Mouse (Mus musculus) inflammation-experienced regulatory T-cells, adult 16 weeks (primary cell): ENCODE results near the gene Cavin1. TPM values are rescaled to one million over a fixed set of nuclear protein-coding genes. Genes with fewer than 3 reads are reported as not detected.

Experiments used
- polyA plus RNA-seq: library from polyadenylated mRNA; unstranded; fragments of 100-300 nt; shearing (Covaris generic); gene quantifications from one replicate; pipeline ENCODE4 v1.2.1, GENCODE M21; 2017

Gene Cavin1
- polyA plus RNA-seq, result 0.22 TPM

GRCm38 (mm10) chr11:100970557-100970937, at the start of gene Cavin1:
Gene Cavin1 (minus strand): TSS chr11:100970887.

GRCm38 (mm10) chr11:101009046-101009887, 38.6 kb upstream of the Cavin1 start, which contains the start of gene Atp6v0a1:
Gene Atp6v0a1 (plus strand): TSS chr11:101009452.

GRCm38 (mm10) chr11:100939512-100940151, 31.1 kb downstream of the Cavin1 start, which contains the start of gene Stat3:
Gene Stat3 (minus strand): TSS chr11:100939540.

Other genes starting within 250 kb of the Cavin1 start
- 37.4 TPM for gene Rab5c, start 232.7 kb downstream of the Cavin1 start, polyA plus RNA-seq
- 0.35 TPM for gene Kcnh4, start 210.9 kb downstream of the Cavin1 start, polyA plus RNA-seq
- gene Hcrt, start 208.0 kb downstream of the Cavin1 start, polyA plus RNA-seq, result not detected
- gene Ghdc, start 199.9 kb downstream of the Cavin1 start, polyA plus RNA-seq, result 3.2 TPM
- gene Stat5b, start 120.2 kb downstream of the Cavin1 start, polyA plus RNA-seq, result 180 TPM
- gene Stat5a, start 111.5 kb downstream of the Cavin1 start, polyA plus RNA-seq, result 104 TPM
- gene Stat3, start 31.3 kb downstream of the Cavin1 start, polyA plus RNA-seq, result 363 TPM
- 9.1 TPM for gene Atp6v0a1, start 38.6 kb upstream of the Cavin1 start, polyA plus RNA-seq
- gene Naglu, start 99.1 kb upstream of the Cavin1 start, polyA plus RNA-seq, result 9.0 TPM
- 0.51 TPM for gene Hsd17b1, start 107.5 kb upstream of the Cavin1 start, polyA plus RNA-seq
- 39.8 TPM for gene Coasy, start 111.7 kb upstream of the Cavin1 start, polyA plus RNA-seq
- gene Mlx, start 116.4 kb upstream of the Cavin1 start, polyA plus RNA-seq, result 114 TPM
- 7.8 TPM for gene Psmc3ip, start 124.5 kb upstream of the Cavin1 start, polyA plus RNA-seq
- gene Retreg3, start 149.0 kb upstream of the Cavin1 start, polyA plus RNA-seq, result 66.3 TPM
- 49.2 TPM for gene Tubg1, start 149.1 kb upstream of the Cavin1 start, polyA plus RNA-seq
- 4.6 TPM for gene Tubg2, start 185.0 kb upstream of the Cavin1 start, polyA plus RNA-seq
- 0.16 TPM for gene Cntnap1, start 199.6 kb upstream of the Cavin1 start, polyA plus RNA-seq
- not detected for gene Plekhh3, start 200.5 kb upstream of the Cavin1 start, polyA plus RNA-seq
- 3.3 TPM for gene Ccr10, start 204.6 kb upstream of the Cavin1 start, polyA plus RNA-seq